8 mouse cellular contexts compared by ENCODE assay signal in genomic region chr2:27539772-27540514, GRCm38 (mm10). TPM values are rescaled to one million over a fixed set of nuclear protein-coding genes. Genes with fewer than 3 reads are reported as not detected.
DNase-seq lines count a peak whose midpoint lies in the region; ATAC-seq and TF ChIP-seq lines count a peak whose summit lies in the region.

No protein-coding gene starts in this region.

- TF ChIP-seq POLR2A in kidney, adult 2 months (IDR thresholded peaks at IDR 0.05; ENCODE audit: low read depth, low read length): peak; percentile 67
- peak; percentile 38; the same call in 1 of the 2 replicates for TF ChIP-seq POLR2A in spleen, adult 2 months (IDR thresholded peaks at IDR 0.05; ENCODE audit: low read depth, low read length)

- ATAC-seq in embryonic facial prominence, embryonic 13.5 days (ENCODE audit: insufficient number of reproducible peaks, insufficient read depth, low FRiP score, low TSS enrichment, low read depth): peak; percentile 96
- peak; percentile 96 for ATAC-seq in limb, embryonic 12.5 days (ENCODE audit: insufficient number of reproducible peaks, insufficient read depth, low FRiP score, low TSS enrichment, low read depth)
- peak; percentile 97 for ATAC-seq in midbrain, embryonic 15.5 days (replicated peaks)

- peak overlapping the region; percentile 90 for H3K27ac ChIP-seq in embryonic facial prominence, embryonic 13.5 days
- peak overlapping the region; percentile 80 for H3K27ac ChIP-seq in kidney, adult 2 months (ENCODE audit: insufficient read depth, low read depth, low read length)
- H3K27ac ChIP-seq in limb, embryonic 12.5 days: peak overlapping the region; percentile 82
- peak overlapping the region; percentile 86 for H3K27ac ChIP-seq in midbrain, embryonic 15.5 days
- H3K27ac ChIP-seq in spleen, adult 2 months (ENCODE audit: insufficient read depth, low read length): peak overlapping the region; percentile 95

- peaks cover 21% of the 10 kb centered on the region for H3K36me3 ChIP-seq in embryonic facial prominence, embryonic 13.5 days
- H3K36me3 ChIP-seq in kidney, adult 2 months (ENCODE audit: control insufficient read depth, insufficient read depth, low read length): no peaks in the 10 kb centered on the region
- H3K36me3 ChIP-seq in limb, embryonic 12.5 days: peaks cover 26% of the 10 kb centered on the region
- peaks cover 13% of the 10 kb centered on the region for H3K36me3 ChIP-seq in midbrain, embryonic 15.5 days (replicated peaks)
- peaks cover 7% of the 10 kb centered on the region for H3K36me3 ChIP-seq in spleen, adult 2 months (ENCODE audit: control insufficient read depth, insufficient read depth, low read length)

- peak overlapping the region; percentile 72 for H3K4me2 ChIP-seq in embryonic facial prominence, embryonic 13.5 days
- peak overlapping the region; percentile 67 for H3K4me2 ChIP-seq in limb, embryonic 12.5 days
- peak overlapping the region; percentile 61 for H3K4me2 ChIP-seq in midbrain, embryonic 15.5 days

- under 1% methylated on average over 46 of the region's 46 CpGs for WGBS in embryonic facial prominence, embryonic 13.5 days
- WGBS in kidney, adult 2 months: under 1% methylated on average over 46 of the region's 46 CpGs
- under 1% methylated on average over 46 of the region's 46 CpGs for WGBS in limb, embryonic 12.5 days
- under 1% methylated on average over 46 of the region's 46 CpGs for WGBS in midbrain, embryonic 15.5 days
- WGBS in spleen, adult 2 months: under 1% methylated on average over 46 of the region's 46 CpGs

- H3K4me3 ChIP-seq in embryonic facial prominence, embryonic 13.5 days: peak overlapping the region; percentile 46
- H3K4me3 ChIP-seq in kidney, adult 2 months (ENCODE audit: insufficient read depth, low read depth, low read length): peak overlapping the region; percentile 44
- peak overlapping the region; percentile 43 for H3K4me3 ChIP-seq in limb, embryonic 12.5 days (replicated peaks)
- peak overlapping the region; percentile 44 for H3K4me3 ChIP-seq in midbrain, embryonic 15.5 days
- H3K4me3 ChIP-seq in spleen, adult 2 months (ENCODE audit: extremely low read depth, insufficient read depth, insufficient read length): peak overlapping the region; percentile 73

- peak; percentile 98 for DNase-seq in 3134 (ENCODE audit: extremely low read depth, insufficient read length, low spot score)
- DNase-seq in adrenal gland, postnatal 36 days: peak; percentile 97
- peak; percentile 98 to 100 for DNase-seq in heart, adult 18-20 months
- peak; percentile 100 for DNase-seq in kidney, adult 2 months
- DNase-seq in spleen, adult 2 months (ENCODE audit: low read depth in 1 of 2, low spot score in 2 of 2): peak; percentile 86 to 87

- TF ChIP-seq CTCF in kidney, adult 2 months (conservative IDR thresholded peaks at IDR 0.05; ENCODE audit: insufficient read depth, insufficient read length, low read depth, low read length): no peak
- no peak for TF ChIP-seq CTCF in spleen, adult 2 months (IDR thresholded peaks at IDR 0.05; ENCODE audit: extremely low read depth, insufficient read depth, insufficient read length, insufficient replicate concordance)

- H3K27me3 ChIP-seq in embryonic facial prominence, embryonic 13.5 days: no peaks in the 10 kb centered on the region
- no peaks in the 10 kb centered on the region for H3K27me3 ChIP-seq in kidney, adult 2 months (replicated peaks; ENCODE audit: control insufficient read depth, insufficient read depth, low read length)
- H3K27me3 ChIP-seq in limb, embryonic 12.5 days: no peaks in the 10 kb centered on the region
- no peaks in the 10 kb centered on the region for H3K27me3 ChIP-seq in midbrain, embryonic 15.5 days (replicated peaks)
- H3K27me3 ChIP-seq in spleen, adult 2 months (ENCODE audit: control insufficient read depth, insufficient read depth, low read length): no peaks in the 10 kb centered on the region

- peak overlapping the region; percentile 70 for H3K9ac ChIP-seq in embryonic facial prominence, embryonic 13.5 days
- peak overlapping the region; percentile 54 for H3K9ac ChIP-seq in limb, embryonic 12.5 days (replicated peaks)
- peak overlapping the region; percentile 52 for H3K9ac ChIP-seq in midbrain, embryonic 15.5 days

- no peaks in the 10 kb centered on the region for H3K9me3 ChIP-seq in embryonic facial prominence, embryonic 13.5 days
- H3K9me3 ChIP-seq in limb, embryonic 12.5 days: no peaks in the 10 kb centered on the region
- no peaks in the 10 kb centered on the region for H3K9me3 ChIP-seq in midbrain, embryonic 15.5 days

- peaks cover 19% of the 10 kb centered on the region for H3K4me1 ChIP-seq in embryonic facial prominence, embryonic 13.5 days
- H3K4me1 ChIP-seq in kidney, adult 2 months (ENCODE audit: control insufficient read depth, insufficient read depth, low read length): peaks cover 10% of the 10 kb centered on the region; the same call in 1 of the 2 replicates
- peaks cover 16% of the 10 kb centered on the region for H3K4me1 ChIP-seq in limb, embryonic 12.5 days (replicated peaks)
- peaks cover 21% of the 10 kb centered on the region for H3K4me1 ChIP-seq in midbrain, embryonic 15.5 days
- peaks cover 3% of the 10 kb centered on the region; the same call in 1 of the 2 replicates for H3K4me1 ChIP-seq in spleen, adult 2 months (ENCODE audit: control insufficient read depth, insufficient read depth, insufficient read length)

RNA-seq across cellular contexts. Expression of gene Wdr5, which starts 25.0 kb away (rescaled TPM):
- 10 to 100 TPM; 32.9 to 37.2 TPM for total RNA-seq in adrenal gland, postnatal 36 days (2021)
- polyA plus RNA-seq in embryonic facial prominence, embryonic 13.5 days (2015; fragmentation: Nextera tagmentation; extraction: Ambion mirVana): 57.4 and 57.9 TPM in 2 replicates
- total RNA-seq in heart, adult 18-20 months (2021): 10 to 100 TPM; 23.5 to 26.5 TPM
- 28.7 and 29.7 TPM in 2 replicates for polyA plus RNA-seq in kidney, adult 2 months (2012; rRNA removed)
- polyA plus RNA-seq in limb, embryonic 12.5 days (2016; fragmentation: Nextera tagmentation; extraction: Ambion mirVana): 72.1 and 73.5 TPM in 2 replicates
- polyA plus RNA-seq in midbrain, embryonic 15.5 days (2015; fragmentation: Nextera tagmentation; extraction: Ambion mirVana): 48.2 and 51.3 TPM in 2 replicates
- 17.3 and 23.7 TPM in 2 replicates for polyA plus RNA-seq in spleen, adult 2 months (2012; rRNA removed)

RNA-seq across cellular contexts. Expression of gene Brd3, which starts 32.5 kb away (rescaled TPM):
- 10 to 100 TPM; 64.5 to 78.6 TPM for total RNA-seq in adrenal gland, postnatal 36 days (2021)
- 116 and 138 TPM in 2 replicates for polyA plus RNA-seq in embryonic facial prominence, embryonic 13.5 days (2015; fragmentation: Nextera tagmentation; extraction: Ambion mirVana)
- total RNA-seq in heart, adult 18-20 months (2021): 10 to 100 TPM; 25.9 TPM
- polyA plus RNA-seq in kidney, adult 2 months (2012; rRNA removed): 16.4 and 16.7 TPM in 2 replicates
- 128 and 152 TPM in 2 replicates for polyA plus RNA-seq in limb, embryonic 12.5 days (2016; fragmentation: Nextera tagmentation; extraction: Ambion mirVana)
- polyA plus RNA-seq in midbrain, embryonic 15.5 days (2015; fragmentation: Nextera tagmentation; extraction: Ambion mirVana): 137 and 152 TPM in 2 replicates
- polyA plus RNA-seq in spleen, adult 2 months (2012; rRNA removed): 18.2 and 23.7 TPM in 2 replicates

Comparison
In these comparisons a context has a peak if more than half of its experiments do, and no peak if none do; other contexts are left out.
1. Peak in every context shown above with its lines: DNase-seq, ATAC-seq, H3K4me3 ChIP-seq and H3K27ac ChIP-seq.